Mouse (Mus musculus) small intestine, adult 2 months (tissue): ENCODE data around the gene Cox8a.

Experiments used
- CTCF ChIP-seq: fragments of 200-500 bp; IDR thresholded peaks from 2 replicates; pipeline ENCODE4 v1.5.1; 2012; ENCODE audit warnings: low read depth, mild to moderate bottlenecking, control low read depth, inconsistent platforms, low read length, moderate library complexity, mixed read lengths; ENCODE audit not compliant: insufficient replicate concordance, insufficient read length; ENCODE audit errors: extremely low read depth
- POLR2A ChIP-seq: fragments of 200-500 bp; IDR thresholded peaks from 2 replicates; pipeline ENCODE4 v1.6.1; 2012; ENCODE audit warnings: low read depth, mild to moderate bottlenecking, control low read depth, inconsistent platforms, low read length, moderate library complexity

DNA sequence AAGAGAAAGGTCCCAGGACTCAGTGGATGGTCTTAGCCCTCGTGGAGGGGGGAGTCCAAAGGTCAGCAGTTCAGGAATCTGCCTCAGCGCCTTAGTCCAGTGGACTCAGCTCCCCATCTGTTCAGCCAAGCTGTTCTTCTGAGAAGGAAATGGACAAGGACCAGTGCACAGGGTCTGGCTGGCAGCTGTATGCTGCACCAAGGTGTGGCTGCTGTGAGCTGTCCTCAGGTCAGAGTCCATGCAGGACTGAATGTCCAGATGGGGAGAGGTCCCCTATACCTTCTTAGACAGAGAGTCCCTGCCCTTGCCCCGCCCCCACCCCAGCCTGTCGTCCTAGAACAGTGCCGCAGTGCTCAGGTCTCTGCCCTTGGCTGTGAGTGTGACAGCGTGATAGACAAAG is 25.8 kb downstream of the Cox8a start:
- TF ChIP-seq CTCF (no peak), POLR2A (no peak)
